Comparison of ENCODE assay signal across 9 mouse cellular contexts in genomic region chr2:165316837-165317473, GRCm38 (mm10). TPM values are rescaled to one million over a fixed set of nuclear protein-coding genes. Genes with fewer than 3 reads are reported as not detected.
DNase-seq lines count a peak whose midpoint lies in the region; ATAC-seq and TF ChIP-seq lines count a peak whose summit lies in the region.
"Had no signal": no experiment of that assay in that cellular context is flagged by ENCODE, and none has a peak within 500 bp of the region (broad histone marks: within the 10 kb centered on the region; RNA-seq: fewer than 3 reads in every experiment).

No protein-coding gene starts in this region.

- ATAC-seq in midbrain, embryonic 11.5 days (ENCODE audit: low FRiP score) = peak; percentile 94
- ATAC-seq in stomach, postnatal 0 days (ENCODE audit: low FRiP score, low TSS enrichment) = peak; percentile 70

- H3K4me1 ChIP-seq in cortical plate, adult 2 months (ENCODE audit: control insufficient read depth, insufficient read depth, low read length) = peaks cover 42% of the 10 kb centered on the region
- H3K4me1 ChIP-seq in midbrain, embryonic 11.5 days (ENCODE audit: control insufficient read depth, insufficient read depth, low read length) = peaks cover 53% of the 10 kb centered on the region
- H3K4me1 ChIP-seq in stomach, postnatal 0 days (replicated peaks; ENCODE audit: control insufficient read depth, insufficient read depth) = peaks cover under 1% of the 10 kb centered on the region; the same call in 1 of the 2 replicates

- H3K4me2 ChIP-seq in midbrain, embryonic 11.5 days = peak overlapping the region; percentile 30
- H3K4me2 ChIP-seq in stomach, postnatal 0 days (replicated peaks; ENCODE audit: low read depth) = no peak overlapping the region

- peaks cover 13% of the 10 kb centered on the region for H3K27me3 ChIP-seq in midbrain, embryonic 11.5 days (ENCODE audit: control insufficient read depth, insufficient read depth, low read length)
- no peaks in the 10 kb centered on the region for H3K27me3 ChIP-seq in stomach, postnatal 0 days (ENCODE audit: control insufficient read depth, insufficient read depth, low read length)

- peak; percentile 83 for TF ChIP-seq POLR2A in cortical plate, adult 2 months (IDR thresholded peaks at IDR 0.05; ENCODE audit: extremely low read depth, insufficient read depth, low read length)

- TF ChIP-seq EP300 in stomach, postnatal 0 days (optimal IDR thresholded peaks at IDR 0.05) = no peak

- peak overlapping the region; percentile 56 for H3K9ac ChIP-seq in midbrain, embryonic 11.5 days (ENCODE audit: low read length)
- peak overlapping the region; percentile 23; the same call in 1 of the 2 replicates for H3K9ac ChIP-seq in stomach, postnatal 0 days (ENCODE audit: low read length)

- no peaks in the 10 kb centered on the region for H3K9me3 ChIP-seq in midbrain, embryonic 11.5 days (ENCODE audit: control insufficient read depth, low read length)
- H3K9me3 ChIP-seq in stomach, postnatal 0 days (ENCODE audit: control insufficient read depth, low read length) = no peaks in the 10 kb centered on the region

- WGBS in midbrain, embryonic 11.5 days = under 1% methylated on average over 9 of the region's 9 CpGs
- 33% methylated on average over 9 of the region's 9 CpGs for WGBS in stomach, postnatal 0 days

- intact Hi-C loops in left cerebral cortex, postnatal 4 days (cut with DNase I) = no loop called here

- H3K4me3 ChIP-seq in cortical plate, adult 2 months (ENCODE audit: insufficient read depth, low read length) = no peak overlapping the region
- peak overlapping the region; percentile 1; the same call in 1 of the 2 replicates for H3K4me3 ChIP-seq in midbrain, embryonic 11.5 days (ENCODE audit: low read depth, low read length)
- no peak overlapping the region for H3K4me3 ChIP-seq in stomach, postnatal 0 days (ENCODE audit: low read depth, low read length)

- TF ChIP-seq CTCF in cortical plate, adult 2 months (IDR thresholded peaks at IDR 0.05; ENCODE audit: extremely low read depth, insufficient read depth, low read length) = no peak
- TF ChIP-seq CTCF in stomach, postnatal 0 days (IDR thresholded peaks at IDR 0.05; ENCODE audit: low read depth) = no peak; the same call in 1 of the 2 replicates

- H3K36me3 ChIP-seq in midbrain, embryonic 11.5 days (ENCODE audit: control insufficient read depth, insufficient read depth, low read length) = peaks cover 9% of the 10 kb centered on the region
- peaks cover 19% of the 10 kb centered on the region for H3K36me3 ChIP-seq in stomach, postnatal 0 days (ENCODE audit: control insufficient read depth, insufficient read depth, low read length)

- peak; percentile 58 to 75 for DNase-seq in adrenal gland, adult (ENCODE audit: inconsistent age in 2 of 2, low spot score in 1 of 2)
- DNase-seq in heart, adult 18-20 months = peak; percentile 72 to 83
- peak; percentile 60 for DNase-seq in kidney, adult 11 months
- peak; percentile 65 for DNase-seq in left cerebral cortex, postnatal 4 days
- DNase-seq in midbrain, embryonic 11.5 days (ENCODE audit: low spot score, missing footprints) = peak; percentile 97
- DNase-seq in stomach, postnatal 0 days (ENCODE audit: low spot score) = peak; percentile 31
- no peak for DNase-seq in thymus, postnatal 10 days (ENCODE audit: low spot score in 2 of 2)

- peak overlapping the region; percentile 85 for H3K27ac ChIP-seq in cortical plate, adult 2 months (ENCODE audit: insufficient read depth, low read length)
- peak overlapping the region; percentile 92 for H3K27ac ChIP-seq in midbrain, embryonic 11.5 days (ENCODE audit: low read depth, low read length)
- peak overlapping the region; percentile 63; the same call in 1 of the 2 replicates for H3K27ac ChIP-seq in stomach, postnatal 0 days (replicated peaks)

RNA-seq across cellular contexts. Expression of gene Elmo2, which starts 9.3 kb away (rescaled TPM):
- polyA plus RNA-seq in cortical plate, adult 2 months (2012; rRNA removed) = 139 and 153 TPM in 2 replicates
- 10 to 100 TPM; 14.8 to 21.1 TPM for total RNA-seq in heart, adult 18-20 months (2021)
- total RNA-seq in left cerebral cortex, postnatal 4 days (2021) = 10 to 100 TPM; 79.3 to 80.6 TPM
- polyA plus RNA-seq in midbrain, embryonic 11.5 days (2014; fragmentation: Nextera tagmentation; extraction: Ambion mirVana) = 79.9 and 83.1 TPM in 2 replicates
- 21.2 and 22.6 TPM in 2 replicates for polyA plus RNA-seq in stomach, postnatal 0 days (2015; fragmentation: Nextera tagmentation; extraction: Ambion mirVana)

RNA-seq across cellular contexts. Expression of gene Slc35c2, which starts 29.3 kb away (rescaled TPM):
- polyA plus RNA-seq in cortical plate, adult 2 months (2012; rRNA removed) = 53.6 and 56.1 TPM in 2 replicates
- total RNA-seq in heart, adult 18-20 months (2021) = 10 to 100 TPM; 16.3 to 18.0 TPM
- total RNA-seq in left cerebral cortex, postnatal 4 days (2021) = 10 to 100 TPM; 36.4 to 37.1 TPM
- polyA plus RNA-seq in midbrain, embryonic 11.5 days (2014; fragmentation: Nextera tagmentation; extraction: Ambion mirVana) = 49.5 and 49.7 TPM in 2 replicates
- 38.5 and 39.3 TPM in 2 replicates for polyA plus RNA-seq in stomach, postnatal 0 days (2015; fragmentation: Nextera tagmentation; extraction: Ambion mirVana)

RNA-seq across cellular contexts. Expression of gene Zfp663, which starts 51.6 kb away (rescaled TPM):
- 0.04 TPM in 1 of 2 replicates, not detected in the other for polyA plus RNA-seq in cortical plate, adult 2 months (2012; rRNA removed)
- total RNA-seq in heart, adult 18-20 months (2021) = not detected
- total RNA-seq in left cerebral cortex, postnatal 4 days (2021) = 1 to 10 TPM; 4.3 to 5.8 TPM
- 9.0 and 10.1 TPM in 2 replicates for polyA plus RNA-seq in midbrain, embryonic 11.5 days (2014; fragmentation: Nextera tagmentation; extraction: Ambion mirVana)
- 0.05 and 0.23 TPM in 2 replicates for polyA plus RNA-seq in stomach, postnatal 0 days (2015; fragmentation: Nextera tagmentation; extraction: Ambion mirVana)
- polyA plus RNA-seq: large intestine, adult 2 months had no signal

Comparison
In these comparisons a context has a peak if more than half of its experiments do, and no peak if none do; other contexts are left out.
1. DNase-seq: peak in adrenal gland, adult (2 of 2), heart, adult 18-20 months (2 of 2), kidney, adult 11 months (single experiment), left cerebral cortex, postnatal 4 days (single experiment), midbrain, embryonic 11.5 days (single experiment) and stomach, postnatal 0 days (single experiment); none in thymus, postnatal 10 days (0 of 2).
2. Peak in every context shown above with its lines, with median percentiles within 50 percentile points of each other: H3K27ac ChIP-seq.